Mouse (Mus musculus): ENCODE measurements at regions not wholly inside any gene's neighbourhood (a gene's known extent, or its start where the extent isn't known, plus 50 kb on each side); places are given as distances from the start of the nearest gene placed in this dataset.

DNA sequence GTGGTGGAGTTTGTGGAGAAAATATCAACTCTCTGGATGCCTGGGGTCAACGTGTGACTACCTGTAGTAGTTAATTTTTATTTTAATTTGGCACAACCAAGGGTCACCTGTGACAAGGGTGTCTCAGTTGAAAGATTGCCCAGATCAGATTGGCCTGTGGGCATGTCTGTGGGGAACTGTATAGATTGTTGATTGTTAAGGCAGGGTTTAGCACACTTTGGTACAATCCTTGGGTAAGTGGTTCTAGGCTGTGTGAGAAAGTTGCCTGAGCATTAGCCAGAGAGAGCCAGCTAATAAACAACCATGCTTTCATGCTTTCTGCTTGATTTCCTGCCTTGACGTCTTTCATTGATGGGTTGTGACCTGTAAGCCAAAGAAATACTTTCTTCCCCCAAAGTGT is 229.3 kb downstream of the Tex36 start:
- Histone ChIP-seq H3K27ac (no peak overlapping the region), H3K36me3 (replicated peaks; ENCODE audit: control insufficient read depth, insufficient read depth, low read depth) (no peaks in the 10 kb centered on the region), H3K4me2 (ENCODE audit: low read depth) (no peak overlapping the region), H3K27me3 (ENCODE audit: control insufficient read depth, insufficient read depth, low read length) (no peaks in the 10 kb centered on the region), H3K9me3 (ENCODE audit: control insufficient read depth, low read length) (no peaks in the 10 kb centered on the region), H3K9ac (replicated peaks) (no peak overlapping the region), H3K4me3 (ENCODE audit: insufficient read depth in 1 of 2, low read depth in 2 of 2, low read length in 2 of 2) (no peak overlapping the region), H3K4me1 (replicated peaks; ENCODE audit: control insufficient read depth in 2 of 2, insufficient read depth in 2 of 2, low read length in 1 of 2) (no peaks in the 10 kb centered on the region)
- WGBS (ENCODE audit: insufficient replicate concordance), result 43% methylated on average over 2 of the region's 2 CpGs
- TF ChIP-seq EP300 (IDR thresholded peaks at IDR 0.05; ENCODE audit: low read depth) (no peak), CTCF (IDR thresholded peaks at IDR 0.05; ENCODE audit: low read depth) (no peak)
- DNase-seq (ENCODE audit: low read depth in 3 of 3, low spot score in 3 of 3), result no peak
- no peak for ATAC-seq (ENCODE audit: insufficient read depth)

- no peak for TF ChIP-seq EP300 (IDR thresholded peaks at IDR 0.05; ENCODE audit: low read depth)
- no peak for TF ChIP-seq CTCF (IDR thresholded peaks at IDR 0.05; ENCODE audit: low read depth)
Observed at GRCm38 (mm10) chr7:133370542-133370941, 231.4 kb downstream of the Tex36 start.

DNA sequence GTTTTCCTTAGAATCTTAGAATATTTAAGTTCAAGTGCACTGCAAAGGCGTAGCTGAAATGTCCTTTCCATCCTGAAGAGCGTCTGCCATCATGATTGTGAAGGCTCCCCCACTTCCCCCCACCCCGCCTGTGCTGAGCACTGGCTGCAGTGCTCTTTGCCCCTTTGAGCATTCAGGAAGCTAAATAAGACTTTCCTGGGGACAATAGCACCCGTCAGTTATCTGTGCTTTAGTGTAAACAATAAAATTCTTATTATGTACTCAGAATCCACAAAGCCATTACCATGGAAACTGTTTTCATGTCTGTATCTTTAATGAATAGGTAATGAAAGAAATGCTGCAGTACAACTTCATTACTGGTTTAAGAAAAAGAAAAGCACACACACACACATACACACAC is 237.4 kb downstream of the Tex36 start:
- H3K4me1 ChIP-seq (replicated peaks; ENCODE audit: control insufficient read depth in 2 of 2, insufficient read depth in 2 of 2, low read length in 1 of 2), result no peaks in the 10 kb centered on the region
- ATAC-seq (ENCODE audit: insufficient read depth) (no peak), DNase-seq (ENCODE audit: low read depth in 3 of 3, low spot score in 3 of 3) (no peak)
- no peaks in the 10 kb centered on the region for H3K27me3 ChIP-seq (ENCODE audit: control insufficient read depth, insufficient read depth, low read length)
- 28% methylated on average over 4 of the region's 4 CpGs for WGBS (ENCODE audit: insufficient replicate concordance)
- H3K9ac ChIP-seq (replicated peaks), result no peak overlapping the region
- TF ChIP-seq CTCF (IDR thresholded peaks at IDR 0.05; ENCODE audit: low read depth) (no peak), EP300 (IDR thresholded peaks at IDR 0.05; ENCODE audit: low read depth) (no peak)
- H3K36me3 ChIP-seq (replicated peaks; ENCODE audit: control insufficient read depth, insufficient read depth, low read depth), result no peaks in the 10 kb centered on the region
- no peak overlapping the region for H3K27ac ChIP-seq
- H3K4me3 ChIP-seq (ENCODE audit: insufficient read depth in 1 of 2, low read depth in 2 of 2, low read length in 2 of 2), result no peak overlapping the region
- no peaks in the 10 kb centered on the region for H3K9me3 ChIP-seq (ENCODE audit: control insufficient read depth, low read length)
- H3K4me2 ChIP-seq (ENCODE audit: low read depth), result no peak overlapping the region

More at GRCm38 (mm10) chr7:133370542-133370941, 231.4 kb downstream of the Tex36 start:
- no peak overlapping the region for H3K4me3 ChIP-seq (ENCODE audit: insufficient read depth in 1 of 2, low read depth in 2 of 2, low read length in 2 of 2)
- 65% methylated on average over 5 of the region's 5 CpGs for WGBS (ENCODE audit: insufficient replicate concordance)
- no peak overlapping the region for H3K27ac ChIP-seq
- DNase-seq (ENCODE audit: low read depth in 3 of 3, low spot score in 3 of 3), result no peak
- no peaks in the 10 kb centered on the region for H3K9me3 ChIP-seq (ENCODE audit: control insufficient read depth, low read length)
- H3K27me3 ChIP-seq (ENCODE audit: control insufficient read depth, insufficient read depth, low read length), result no peaks in the 10 kb centered on the region
- H3K4me1 ChIP-seq (replicated peaks; ENCODE audit: control insufficient read depth in 2 of 2, insufficient read depth in 2 of 2, low read length in 1 of 2), result no peaks in the 10 kb centered on the region
- no peaks in the 10 kb centered on the region for H3K36me3 ChIP-seq (replicated peaks; ENCODE audit: control insufficient read depth, insufficient read depth, low read depth)
- H3K9ac ChIP-seq (replicated peaks), result no peak overlapping the region
- H3K4me2 ChIP-seq (ENCODE audit: low read depth), result no peak overlapping the region
- ATAC-seq (ENCODE audit: insufficient read depth), result no peak

- Histone ChIP-seq H3K4me1 (replicated peaks; ENCODE audit: control insufficient read depth in 2 of 2, insufficient read depth in 2 of 2, low read length in 1 of 2) (no peaks in the 10 kb centered on the region; a peak in 1 of 4 replicates), H3K4me2 (ENCODE audit: low read depth) (no peak overlapping the region), H3K9me3 (ENCODE audit: control insufficient read depth, low read length) (no peaks in the 10 kb centered on the region), H3K9ac (replicated peaks) (no peak overlapping the region), H3K36me3 (replicated peaks; ENCODE audit: control insufficient read depth, insufficient read depth, low read depth) (no peaks in the 10 kb centered on the region), H3K4me3 (ENCODE audit: insufficient read depth in 1 of 2, low read depth in 2 of 2, low read length in 2 of 2) (no peak overlapping the region), H3K27me3 (ENCODE audit: control insufficient read depth, insufficient read depth, low read length) (no peaks in the 10 kb centered on the region), H3K27ac (no peak overlapping the region)
- no peak for TF ChIP-seq EP300 (IDR thresholded peaks at IDR 0.05; ENCODE audit: low read depth)
- TF ChIP-seq CTCF (IDR thresholded peaks at IDR 0.05; ENCODE audit: low read depth), result no peak
- no peak for ATAC-seq (ENCODE audit: insufficient read depth)
- WGBS (ENCODE audit: insufficient replicate concordance), result 52% methylated on average over 3 of the region's 3 CpGs
- DNase-seq (ENCODE audit: low read depth in 3 of 3, low spot score in 3 of 3), result no peak
Observed at GRCm38 (mm10) chr7:133328717-133329116, 204.6 kb upstream of the Ctbp2 start.

GRCm38 (mm10) chr7:133325548-133326190 is 201.5 kb upstream of the Ctbp2 start:
- no peak for DNase-seq (ENCODE audit: low read depth in 3 of 3, low spot score in 3 of 3)
- ATAC-seq (ENCODE audit: insufficient read depth), result no peak
- H3K9me3 ChIP-seq (ENCODE audit: control insufficient read depth, low read length), result no peaks in the 10 kb centered on the region
- H3K4me1 ChIP-seq (replicated peaks; ENCODE audit: control insufficient read depth in 2 of 2, insufficient read depth in 2 of 2, low read length in 1 of 2), result no peaks in the 10 kb centered on the region; a peak in 1 of 4 replicates
- H3K4me2 ChIP-seq (ENCODE audit: low read depth), result no peak overlapping the region
- WGBS (ENCODE audit: insufficient replicate concordance), result 67% methylated on average over 7 of the region's 7 CpGs
- no peak overlapping the region for H3K27ac ChIP-seq
- TF ChIP-seq EP300 (IDR thresholded peaks at IDR 0.05; ENCODE audit: low read depth) (no peak), CTCF (IDR thresholded peaks at IDR 0.05; ENCODE audit: low read depth) (no peak)
- H3K36me3 ChIP-seq (replicated peaks; ENCODE audit: control insufficient read depth, insufficient read depth, low read depth), result no peaks in the 10 kb centered on the region
- no peak overlapping the region for H3K9ac ChIP-seq (replicated peaks)
- no peaks in the 10 kb centered on the region for H3K27me3 ChIP-seq (ENCODE audit: control insufficient read depth, insufficient read depth, low read length)
- no peak overlapping the region for H3K4me3 ChIP-seq (ENCODE audit: insufficient read depth in 1 of 2, low read depth in 2 of 2, low read length in 2 of 2)
